Mouse (Mus musculus): ENCODE measurements around the gene Agr3. TPM values are rescaled to one million over a fixed set of nuclear protein-coding genes. Genes with fewer than 3 reads are reported as not detected.
A peak's percentile ranks its signal among the peaks of the same experiment; 100 is the strongest.

The Agr3 gene
- 0.76 and 0.84 TPM in 2 replicates for polyA plus RNA-seq (2014; fragmentation: Nextera tagmentation; extraction: Ambion mirVana)

- Histone ChIP-seq H3K4me1 (ENCODE audit: control insufficient read depth, insufficient read depth, low read length) (no peaks in the 10 kb centered on the region), H3K9me3 (ENCODE audit: control insufficient read depth, low read depth, low read length) (no peaks in the 10 kb centered on the region), H3K27me3 (ENCODE audit: control insufficient read depth, insufficient read depth, low read length) (no peaks in the 10 kb centered on the region), H3K4me2 (replicated peaks; ENCODE audit: low read depth, low read length) (no peak within 1 kb of the TSS), H3K36me3 (ENCODE audit: control insufficient read depth, insufficient read depth, low read length) (no peaks in the 10 kb centered on the region), H3K4me3 (ENCODE audit: low read depth, low read length) (no peak within 1 kb of the TSS), H3K9ac (replicated peaks; ENCODE audit: low read depth, low read length) (no peak within 1 kb of the TSS), H3K27ac (ENCODE audit: low read length) (no peak within 1 kb of the TSS)
- no peak for ATAC-seq (ENCODE audit: insufficient number of reproducible peaks, insufficient read depth, low FRiP score, low read depth)
- 79% methylated on average over 9 of the region's 9 CpGs for WGBS
These were observed at the start of gene Agr3 for GRCm38 (mm10) chr12:35925402-35925801. Agr3 (plus strand) TSS chr12:35925620.

GRCm38 (mm10) chr12:35884892-35885558 is 40.4 kb upstream of the Agr3 start:
- no peak overlapping the region for H3K27ac ChIP-seq (ENCODE audit: low read length)
- H3K4me2 ChIP-seq (replicated peaks; ENCODE audit: low read depth, low read length), result no peak overlapping the region; the same call in 1 of the 2 replicates
- no peak for ATAC-seq (ENCODE audit: insufficient number of reproducible peaks, insufficient read depth, low FRiP score, low read depth)
- H3K4me1 ChIP-seq (ENCODE audit: control insufficient read depth, insufficient read depth, low read length), result no peaks in the 10 kb centered on the region
- no peaks in the 10 kb centered on the region for H3K36me3 ChIP-seq (ENCODE audit: control insufficient read depth, insufficient read depth, low read length)
- no peak overlapping the region for H3K9ac ChIP-seq (replicated peaks; ENCODE audit: low read depth, low read length)
- H3K4me3 ChIP-seq (ENCODE audit: low read depth, low read length), result no peak overlapping the region
- H3K9me3 ChIP-seq (ENCODE audit: control insufficient read depth, low read depth, low read length), result no peaks in the 10 kb centered on the region
- WGBS, result 50% methylated on average over 9 of the region's 9 CpGs
- no peaks in the 10 kb centered on the region for H3K27me3 ChIP-seq (ENCODE audit: control insufficient read depth, insufficient read depth, low read length)

- Histone ChIP-seq H3K27me3 (ENCODE audit: control insufficient read depth, insufficient read depth, low read length) (no peaks in the 10 kb centered on the region), H3K9me3 (ENCODE audit: control insufficient read depth, low read depth, low read length) (no peaks in the 10 kb centered on the region), H3K4me3 (ENCODE audit: low read depth, low read length) (no peak overlapping the region), H3K27ac (ENCODE audit: low read length) (no peak overlapping the region), H3K9ac (replicated peaks; ENCODE audit: low read depth, low read length) (no peak overlapping the region), H3K4me2 (replicated peaks; ENCODE audit: low read depth, low read length) (no peak overlapping the region), H3K36me3 (ENCODE audit: control insufficient read depth, insufficient read depth, low read length) (no peaks in the 10 kb centered on the region), H3K4me1 (ENCODE audit: control insufficient read depth, insufficient read depth, low read length) (no peaks in the 10 kb centered on the region)
- ATAC-seq (ENCODE audit: insufficient number of reproducible peaks, insufficient read depth, low FRiP score, low read depth), result no peak
- 56% methylated on average over 2 of the region's 2 CpGs for WGBS
These were observed 36.0 kb upstream of the Agr3 start for GRCm38 (mm10) chr12:35889383-35889782.

- H3K27ac ChIP-seq (ENCODE audit: low read length), result no peak overlapping the region
- H3K4me1 ChIP-seq (ENCODE audit: control insufficient read depth, insufficient read depth, low read length), result no peaks in the 10 kb centered on the region
- no peaks in the 10 kb centered on the region for H3K36me3 ChIP-seq (ENCODE audit: control insufficient read depth, insufficient read depth, low read length)
- no peak overlapping the region for H3K4me2 ChIP-seq (replicated peaks; ENCODE audit: low read depth, low read length)
- no peaks in the 10 kb centered on the region for H3K27me3 ChIP-seq (ENCODE audit: control insufficient read depth, insufficient read depth, low read length)
- no peak overlapping the region for H3K4me3 ChIP-seq (ENCODE audit: low read depth, low read length)
- H3K9me3 ChIP-seq (ENCODE audit: control insufficient read depth, low read depth, low read length), result no peaks in the 10 kb centered on the region
- no peak overlapping the region for H3K9ac ChIP-seq (replicated peaks; ENCODE audit: low read depth, low read length)
- ATAC-seq (ENCODE audit: insufficient number of reproducible peaks, insufficient read depth, low FRiP score, low read depth), result no peak
- WGBS, result 74% methylated on average over 2 of the region's 2 CpGs
These were observed 34.7 kb upstream of the Agr3 start for GRCm38 (mm10) chr12:35890756-35891155.

GRCm38 (mm10) chr12:35894304-35894900 is 31.0 kb upstream of the Agr3 start:
- WGBS, result 38% methylated on average over 6 of the region's 6 CpGs
- no peak overlapping the region for H3K4me2 ChIP-seq (replicated peaks; ENCODE audit: low read depth, low read length)
- H3K27ac ChIP-seq (ENCODE audit: low read length), result no peak overlapping the region

GRCm38 (mm10) chr12:35895875-35896763 is 29.3 kb upstream of the Agr3 start:
- WGBS, result 31% methylated on average over 20 of the region's 20 CpGs
- H3K27me3 ChIP-seq (ENCODE audit: control insufficient read depth, insufficient read depth, low read length), result no peaks in the 10 kb centered on the region
- H3K4me3 ChIP-seq (ENCODE audit: low read depth, low read length), result peak overlapping the region; percentile 12; the same call in 1 of the 2 replicates
- no peaks in the 10 kb centered on the region for H3K36me3 ChIP-seq (ENCODE audit: control insufficient read depth, insufficient read depth, low read length)
- no peaks in the 10 kb centered on the region for H3K4me1 ChIP-seq (ENCODE audit: control insufficient read depth, insufficient read depth, low read length)
- H3K9me3 ChIP-seq (ENCODE audit: control insufficient read depth, low read depth, low read length), result no peaks in the 10 kb centered on the region
- peak overlapping the region; percentile 43 for H3K4me2 ChIP-seq (replicated peaks; ENCODE audit: low read depth, low read length)
- H3K27ac ChIP-seq (ENCODE audit: low read length), result no peak overlapping the region
- no peak overlapping the region for H3K9ac ChIP-seq (replicated peaks; ENCODE audit: low read depth, low read length)
- ATAC-seq (ENCODE audit: insufficient number of reproducible peaks, insufficient read depth, low FRiP score, low read depth), result no peak

More at GRCm38 (mm10) chr12:35894304-35894900, 31.0 kb upstream of the Agr3 start:
- H3K9ac ChIP-seq (replicated peaks; ENCODE audit: low read depth, low read length), result no peak overlapping the region
- H3K36me3 ChIP-seq (ENCODE audit: control insufficient read depth, insufficient read depth, low read length), result no peaks in the 10 kb centered on the region
- no peaks in the 10 kb centered on the region for H3K4me1 ChIP-seq (ENCODE audit: control insufficient read depth, insufficient read depth, low read length)
- H3K27me3 ChIP-seq (ENCODE audit: control insufficient read depth, insufficient read depth, low read length), result no peaks in the 10 kb centered on the region
- no peaks in the 10 kb centered on the region for H3K9me3 ChIP-seq (ENCODE audit: control insufficient read depth, low read depth, low read length)
- ATAC-seq (ENCODE audit: insufficient number of reproducible peaks, insufficient read depth, low FRiP score, low read depth), result no peak
- H3K4me3 ChIP-seq (ENCODE audit: low read depth, low read length), result no peak overlapping the region

- Histone ChIP-seq H3K4me1 (ENCODE audit: control insufficient read depth, insufficient read depth, low read length) (no peaks in the 10 kb centered on the region), H3K9ac (replicated peaks; ENCODE audit: low read depth, low read length) (no peak overlapping the region), H3K27ac (ENCODE audit: low read length) (no peak overlapping the region), H3K27me3 (ENCODE audit: control insufficient read depth, insufficient read depth, low read length) (no peaks in the 10 kb centered on the region), H3K36me3 (ENCODE audit: control insufficient read depth, insufficient read depth, low read length) (no peaks in the 10 kb centered on the region), H3K4me2 (replicated peaks; ENCODE audit: low read depth, low read length) (peak overlapping the region; percentile 43), H3K9me3 (ENCODE audit: control insufficient read depth, low read depth, low read length) (no peaks in the 10 kb centered on the region), H3K4me3 (ENCODE audit: low read depth, low read length) (peak overlapping the region; percentile 12; the same call in 1 of the 2 replicates)
- WGBS, result 50% methylated on average over 4 of the region's 4 CpGs
- no peak for ATAC-seq (ENCODE audit: insufficient number of reproducible peaks, insufficient read depth, low FRiP score, low read depth)
These were observed 28.6 kb upstream of the Agr3 start for GRCm38 (mm10) chr12:35896764-35897282.

GRCm38 (mm10) chr12:35910632-35911031 is 14.8 kb upstream of the Agr3 start:
- no peaks in the 10 kb centered on the region for H3K4me1 ChIP-seq (ENCODE audit: control insufficient read depth, insufficient read depth, low read length)
- H3K4me2 ChIP-seq (replicated peaks; ENCODE audit: low read depth, low read length), result no peak overlapping the region
- H3K4me3 ChIP-seq (ENCODE audit: low read depth, low read length), result no peak overlapping the region
- 81% methylated on average over 1 of the region's 1 CpGs for WGBS
- no peaks in the 10 kb centered on the region for H3K27me3 ChIP-seq (ENCODE audit: control insufficient read depth, insufficient read depth, low read length)
- H3K36me3 ChIP-seq (ENCODE audit: control insufficient read depth, insufficient read depth, low read length), result no peaks in the 10 kb centered on the region
- ATAC-seq (ENCODE audit: insufficient number of reproducible peaks, insufficient read depth, low FRiP score, low read depth), result no peak
- no peak overlapping the region for H3K27ac ChIP-seq (ENCODE audit: low read length)
- no peaks in the 10 kb centered on the region for H3K9me3 ChIP-seq (ENCODE audit: control insufficient read depth, low read depth, low read length)
- H3K9ac ChIP-seq (replicated peaks; ENCODE audit: low read depth, low read length), result no peak overlapping the region
